Mouse (Mus musculus) lung, postnatal 0 days (tissue): ENCODE measurements around the gene Lifr. TPM values are rescaled to one million over a fixed set of nuclear protein-coding genes. Genes with fewer than 3 reads are reported as not detected.
A peak's percentile ranks its signal among the peaks of the same experiment; 100 is the strongest.

Experiments used
- ATAC-seq: fragments of 200-750 bp; cut with Nextera tagmentation; 2 replicates; pipeline ENCODE4 v1.8.0; 2017; ENCODE audit warnings: moderate library complexity
- DNase-seq: peaks from one replicate; pipeline ENCODE4 v3.0.0-alpha.2; 2016; ENCODE audit warnings: low spot score
- H3K27ac ChIP-seq: fragments of 300-500 bp; sonication (generic); 2 replicates; pipeline ENCODE4 v1.5.1; 2014; ENCODE audit warnings: antibody characterized with exemption, mild to moderate bottlenecking, low read length, mixed read lengths
- H3K27me3 ChIP-seq: fragments of 300-500 bp; sonication (generic); replicated peaks from 2 replicates; pipeline ENCODE4 v1.6.1; 2014; ENCODE audit warnings: low read length, mixed read lengths; ENCODE audit not compliant: insufficient read depth
- H3K36me3 ChIP-seq: fragments of 300-500 bp; sonication (generic); 2 replicates; pipeline ENCODE4 v1.6.1; 2014; ENCODE audit warnings: low read length, mixed read lengths; ENCODE audit not compliant: insufficient read depth
- H3K4me1 ChIP-seq: fragments of 300-500 bp; sonication (generic); 2 replicates; pipeline ENCODE4 v1.6.1; 2014; ENCODE audit warnings: antibody characterized with exemption, low read depth, low read length, mixed read lengths; ENCODE audit not compliant: insufficient read depth
- H3K4me2 ChIP-seq: fragments of 300-500 bp; sonication (generic); replicated peaks from 2 replicates; pipeline ENCODE4 v1.6.1; 2014; ENCODE audit warnings: low read depth, mild to moderate bottlenecking, low read length, moderate library complexity, mixed read lengths
- H3K4me3 ChIP-seq: fragments of 300-500 bp; sonication (generic); 2 replicates; pipeline ENCODE4 v1.5.1; 2014; ENCODE audit warnings: low read depth, low read length
- H3K9ac ChIP-seq: fragments of 300-500 bp; sonication (generic); replicated peaks from 2 replicates; pipeline ENCODE4 v1.6.1; 2014; ENCODE audit warnings: low read depth, mild to moderate bottlenecking
- H3K9me3 ChIP-seq: fragments of 300-500 bp; sonication (generic); 2 replicates; pipeline ENCODE4 v1.6.1; 2016; ENCODE audit warnings: low read length, mixed read lengths
- CTCF ChIP-seq: IDR thresholded peaks from 2 replicates; pipeline ENCODE4 v1.5.1; 2016; ENCODE audit warnings: antibody characterized with exemption, mild to moderate bottlenecking
- EP300 ChIP-seq: IDR thresholded peaks from 2 replicates; pipeline ENCODE4 v1.6.1; 2016; ENCODE audit warnings: antibody characterized with exemption, mild to moderate bottlenecking, control low read depth
- WGBS: fragments of 180-500 bp; shearing (Covaris S2); extraction: QIAGEN DNeasy Blood & Tissue Kit; methylation state at CpG from one replicate; pipeline ENCODE4 v1.1.7; 2014; 5-methylcytosine and 5-hydroxymethylcytosine counted together
- polyA plus RNA-seq: library from polyadenylated mRNA; unstranded; fragments of >200 nt; fragmentation: Nextera tagmentation; extraction: Ambion mirVana; gene quantifications from 2 replicates; pipeline ENCODE4 v1.2.1, GENCODE M21; 2015

Lifr gene
- 29.7 and 35.5 TPM in 2 replicates for polyA plus RNA-seq

DNA sequence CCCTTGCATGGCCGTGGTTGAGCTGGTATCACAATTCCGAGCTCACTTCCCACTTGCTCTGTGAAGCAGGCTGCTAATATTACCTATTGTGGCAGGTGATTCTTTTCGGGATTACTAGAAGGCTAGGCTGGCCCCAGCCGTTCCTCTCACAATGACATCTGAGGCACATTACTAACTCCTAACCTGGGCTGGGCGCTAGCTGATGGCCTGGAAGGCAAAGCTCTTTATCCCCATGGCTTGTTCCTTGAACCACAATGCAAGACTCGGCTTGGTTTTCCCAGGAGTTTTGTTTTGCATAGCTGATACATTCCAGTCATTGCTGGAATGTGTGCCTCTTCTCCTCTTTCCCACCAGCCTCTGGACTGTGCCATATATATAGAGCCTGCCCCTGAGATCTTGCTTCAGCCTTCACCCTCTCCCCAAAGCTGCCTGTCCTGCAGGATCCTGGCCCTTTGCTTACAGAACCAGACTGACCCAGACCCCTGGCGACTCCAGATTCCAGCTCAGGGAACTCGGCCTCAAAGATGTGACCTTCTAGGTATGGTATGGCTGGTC, at the start of gene Lifr:
TSS of gene Lifr (plus strand) at position 404 of the 555 bp plus-strand sequence.
- H3K9me3 ChIP-seq = no peaks in the 10 kb centered on the region
- H3K27ac ChIP-seq = no peak within 1 kb of the TSS
- DNase-seq (no peak), ATAC-seq (no peak)
- H3K27me3 ChIP-seq = no peaks in the 10 kb centered on the region
- no peaks in the 10 kb centered on the region for H3K36me3 ChIP-seq
- no peak within 1 kb of the TSS for H3K4me2 ChIP-seq
- 0 out of 2 replicates have a peak, but pooled peaks cover 5% of the 10 kb centered on the region for H3K4me1 ChIP-seq
- no peak within 1 kb of the TSS for H3K4me3 ChIP-seq
- TF ChIP-seq CTCF = no peak
- TF ChIP-seq EP300 = no peak
- no peak within 1 kb of the TSS for H3K9ac ChIP-seq
- WGBS = 79% methylated on average over 8 of the region's 8 CpGs

DNA sequence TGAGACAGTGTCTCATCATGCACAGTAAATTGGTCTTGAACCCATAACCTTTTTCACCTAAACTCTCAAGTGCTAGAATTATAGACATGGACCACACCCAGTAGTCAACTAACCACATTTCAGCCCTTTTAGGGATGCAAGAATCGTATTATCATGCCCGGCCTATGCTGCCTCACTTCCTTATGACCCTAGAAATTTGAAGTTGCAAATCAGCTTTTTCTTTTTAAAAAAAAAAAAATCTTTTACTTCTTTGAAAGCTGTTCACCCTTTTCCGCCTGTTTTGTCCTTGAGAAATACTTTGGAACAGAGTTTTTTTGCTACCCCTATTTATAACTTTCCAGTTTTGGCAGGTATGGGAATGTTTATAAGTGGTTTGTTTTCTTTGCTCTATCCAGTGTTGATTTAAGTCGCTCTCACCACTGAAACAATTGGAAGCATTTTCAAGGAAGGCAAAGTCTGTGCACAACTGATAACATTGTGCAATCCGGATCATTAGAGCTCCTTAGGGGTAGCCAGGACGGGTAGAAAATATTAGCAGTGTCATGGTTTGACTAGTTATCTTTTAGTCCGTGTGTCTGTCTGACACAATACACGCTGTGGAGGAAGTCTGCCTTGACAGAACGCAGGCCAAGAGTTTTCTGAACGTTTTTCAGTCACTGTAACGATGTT, 46.2 kb upstream of the Lifr start:
- TF ChIP-seq EP300 (peak; percentile 59), CTCF (no peak)
- H3K27ac ChIP-seq = no peak overlapping the region
- peak; percentile 40 for ATAC-seq
- no peaks in the 10 kb centered on the region; the same call in 1 of the 2 replicates for H3K4me1 ChIP-seq
- 24% methylated on average over 11 of the region's 11 CpGs for WGBS
- H3K4me3 ChIP-seq = no peak overlapping the region
- no peaks in the 10 kb centered on the region for H3K9me3 ChIP-seq
- no peak overlapping the region for H3K4me2 ChIP-seq
- H3K36me3 ChIP-seq = no peaks in the 10 kb centered on the region
- peak; percentile 45 for DNase-seq
- no peaks in the 10 kb centered on the region for H3K27me3 ChIP-seq
- no peak overlapping the region for H3K9ac ChIP-seq

DNA sequence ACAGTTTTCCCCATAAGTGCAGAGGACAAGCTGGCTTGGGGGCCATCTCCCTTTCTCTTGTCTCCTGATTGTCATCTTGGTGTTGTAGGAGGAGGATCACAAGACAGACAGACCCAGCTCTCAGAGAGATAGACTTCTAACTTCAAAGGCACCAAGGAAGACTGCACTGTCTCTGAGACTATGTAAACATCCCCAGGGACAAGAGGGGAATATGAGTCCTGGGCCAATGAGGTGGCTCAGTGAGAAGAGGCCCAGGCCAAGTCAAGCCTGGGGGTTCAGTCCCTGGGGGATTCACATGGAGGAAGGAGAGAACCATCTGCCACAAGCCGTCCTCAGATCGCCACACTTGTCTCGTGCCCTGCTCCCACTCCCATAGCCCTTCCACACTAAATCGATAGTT, 45.4 kb upstream of the Lifr start:
- no peak overlapping the region for H3K4me2 ChIP-seq
- H3K27ac ChIP-seq = no peak overlapping the region
- no peaks in the 10 kb centered on the region for H3K9me3 ChIP-seq
- no peak for DNase-seq
- TF ChIP-seq CTCF = no peak
- no peaks in the 10 kb centered on the region for H3K27me3 ChIP-seq
- H3K4me1 ChIP-seq = no peaks in the 10 kb centered on the region; the same call in 1 of the 2 replicates
- no peak overlapping the region for H3K9ac ChIP-seq
- 89% methylated on average over 4 of the region's 4 CpGs for WGBS
- ATAC-seq = no peak
- no peak overlapping the region for H3K4me3 ChIP-seq
- no peaks in the 10 kb centered on the region for H3K36me3 ChIP-seq

DNA sequence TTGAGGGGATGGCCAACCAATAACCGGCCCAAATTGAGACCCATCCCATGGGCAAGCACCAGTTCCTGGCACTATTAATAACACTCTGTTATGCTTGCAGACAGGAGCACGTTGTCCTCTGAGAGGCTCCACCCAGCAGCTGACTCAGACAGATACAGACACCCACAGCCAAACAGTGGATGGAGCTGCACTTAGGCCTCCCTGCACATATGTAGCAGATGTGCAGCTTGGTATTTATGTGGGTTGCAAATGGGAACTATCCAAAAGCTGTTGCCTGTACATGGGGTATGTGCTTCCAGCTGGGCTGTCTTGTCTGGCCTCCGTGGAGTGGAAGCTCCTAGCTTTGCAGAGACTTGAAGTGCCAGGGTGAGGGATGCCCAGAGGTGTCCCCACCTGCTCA, 42.5 kb upstream of the Lifr start:
- no peak for ATAC-seq
- Histone ChIP-seq H3K27ac (no peak overlapping the region), H3K4me3 (no peak overlapping the region), H3K4me2 (no peak overlapping the region), H3K27me3 (no peaks in the 10 kb centered on the region), H3K4me1 (no peaks in the 10 kb centered on the region; the same call in 1 of the 2 replicates), H3K9ac (no peak overlapping the region), H3K9me3 (no peaks in the 10 kb centered on the region), H3K36me3 (no peaks in the 10 kb centered on the region)
- no peak for DNase-seq
- TF ChIP-seq CTCF (no peak), EP300 (no peak)
- 50% methylated on average over 3 of the region's 3 CpGs for WGBS

DNA sequence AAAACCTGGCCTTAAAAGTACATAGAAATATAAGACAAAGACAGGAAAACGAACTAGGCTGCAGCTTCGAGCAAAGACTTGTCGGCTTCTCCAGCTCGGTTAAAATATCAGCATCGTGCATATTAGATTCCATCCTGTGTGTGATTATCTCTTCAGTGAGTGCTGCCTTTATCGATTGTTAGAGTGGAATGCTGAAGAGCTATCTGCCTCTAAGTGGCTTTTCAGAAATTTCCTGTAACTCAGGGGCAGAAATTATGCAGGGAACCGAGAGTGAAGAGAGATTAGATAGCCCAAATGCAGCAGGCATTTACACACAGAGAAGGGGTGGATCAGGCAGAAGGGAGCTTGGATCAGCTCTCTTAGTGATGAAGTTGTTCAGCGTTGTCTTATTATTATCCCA, 41.5 kb upstream of the Lifr start:
- TF ChIP-seq CTCF (no peak), EP300 (no peak)
- 33% methylated on average over 8 of the region's 8 CpGs for WGBS

DNA sequence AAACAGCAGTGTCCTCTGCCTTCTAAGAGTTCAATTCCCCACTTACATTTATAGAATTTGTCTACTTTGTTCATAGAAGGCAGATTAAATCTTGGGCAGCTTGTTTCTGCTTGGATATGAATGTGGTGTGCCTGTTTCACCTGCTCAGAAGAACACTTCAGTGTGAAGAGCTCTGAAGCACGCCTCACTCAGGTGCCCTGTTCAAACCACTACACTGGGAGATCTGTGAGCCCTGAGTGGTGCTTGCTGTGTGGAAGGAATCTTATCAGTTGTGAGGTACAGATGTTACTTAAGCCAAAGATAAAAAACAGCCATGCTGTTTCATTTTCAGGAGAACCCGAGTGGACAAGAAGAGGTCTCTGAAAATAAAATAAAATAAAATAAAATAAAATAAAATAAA, 38.7 kb upstream of the Lifr start:
- Histone ChIP-seq H3K9ac (no peak overlapping the region), H3K36me3 (no peaks in the 10 kb centered on the region), H3K27ac (no peak overlapping the region), H3K4me2 (no peak overlapping the region), H3K4me3 (no peak overlapping the region), H3K27me3 (no peaks in the 10 kb centered on the region), H3K9me3 (no peaks in the 10 kb centered on the region), H3K4me1 (no peaks in the 10 kb centered on the region)
- TF ChIP-seq EP300 = peak; percentile 67
- no peak for TF ChIP-seq CTCF
- ATAC-seq (peak; percentile 98), DNase-seq (peak; percentile 86)
- WGBS = 41% methylated on average over 2 of the region's 2 CpGs

More for the DNA sequence above, 41.5 kb upstream of the Lifr start:
- Histone ChIP-seq H3K9ac (no peak overlapping the region), H3K36me3 (no peaks in the 10 kb centered on the region), H3K4me1 (no peaks in the 10 kb centered on the region; the same call in 1 of the 2 replicates), H3K27me3 (no peaks in the 10 kb centered on the region), H3K4me3 (no peak overlapping the region), H3K27ac (no peak overlapping the region), H3K4me2 (no peak overlapping the region), H3K9me3 (no peaks in the 10 kb centered on the region)
- no peak for DNase-seq
- ATAC-seq = no peak
